Mouse (Mus musculus): ENCODE measurements around the gene Smim24. TPM values are rescaled to one million over a fixed set of nuclear protein-coding genes. Genes with fewer than 3 reads are reported as not detected.

Gene Smim24
- polyA plus RNA-seq, 1 experiment from 2014 or later, result 1.4 TPM

GRCm38 (mm10) chr10:81387716-81388115, 5.1 kb upstream of the Smim24 start:
- Histone ChIP-seq H3K4me2 (no peak overlapping the region), H3K4me1 (peaks cover 18% of the 10 kb centered on the region), H3K9me3 (no peaks in the 10 kb centered on the region), H3K27me3 (replicated peaks) (no peaks in the 10 kb centered on the region), H3K4me3 (no peak overlapping the region), H3K9ac (no peak overlapping the region), H3K27ac (no peak overlapping the region), H3K36me3 (replicated peaks) (peaks cover 10% of the 10 kb centered on the region; the same call in 1 of the 2 replicates)
- no peak for ATAC-seq (replicated peaks)
- WGBS, result 94% methylated on average over 20 of the region's 20 CpGs

GRCm38 (mm10) chr10:81388505-81389055, 4.3 kb upstream of the Smim24 start, which contains the start of gene Gm48552:
Gene Gm48552, plus strand, starts transcription at chr10:81389005.
- ATAC-seq (replicated peaks), result no peak
- WGBS, result 82% methylated on average over 5 of the region's 5 CpGs
- Histone ChIP-seq H3K27ac (no peak within 1 kb of the TSS), H3K36me3 (replicated peaks) (peaks cover 10% of the 10 kb centered on the region; the same call in 1 of the 2 replicates), H3K4me3 (no peak within 1 kb of the TSS), H3K4me2 (no peak within 1 kb of the TSS), H3K27me3 (replicated peaks) (no peaks in the 10 kb centered on the region), H3K4me1 (peaks cover 26% of the 10 kb centered on the region), H3K9me3 (no peaks in the 10 kb centered on the region), H3K9ac (no peak within 1 kb of the TSS)

GRCm38 (mm10) chr10:81389373-81389772, 3.5 kb upstream of the Smim24 start:
- H3K4me1 ChIP-seq, result peaks cover 28% of the 10 kb centered on the region
- no peak overlapping the region for H3K27ac ChIP-seq
- H3K9ac ChIP-seq, result no peak overlapping the region
- H3K9me3 ChIP-seq, result no peaks in the 10 kb centered on the region
- 45% methylated on average over 3 of the region's 3 CpGs for WGBS
- no peak overlapping the region for H3K4me2 ChIP-seq
- H3K36me3 ChIP-seq (replicated peaks), result peaks cover 10% of the 10 kb centered on the region; the same call in 1 of the 2 replicates
- no peak overlapping the region for H3K4me3 ChIP-seq
- no peaks in the 10 kb centered on the region for H3K27me3 ChIP-seq (replicated peaks)
- no peak for ATAC-seq (replicated peaks)

GRCm38 (mm10) chr10:81389801-81390677, 2.8 kb upstream of the Smim24 start:
- Histone ChIP-seq H3K27me3 (replicated peaks) (no peaks in the 10 kb centered on the region), H3K27ac (no peak overlapping the region), H3K4me1 (peaks cover 26% of the 10 kb centered on the region), H3K9ac (no peak overlapping the region), H3K9me3 (no peaks in the 10 kb centered on the region), H3K36me3 (replicated peaks) (peaks cover 10% of the 10 kb centered on the region; the same call in 1 of the 2 replicates), H3K4me2 (no peak overlapping the region), H3K4me3 (no peak overlapping the region)
- ATAC-seq (replicated peaks), result peak; percentile 27; the same call in 1 of the 2 replicates
- 55% methylated on average over 23 of the region's 23 CpGs for WGBS

GRCm38 (mm10) chr10:81390678-81390965, 2.2 kb upstream of the Smim24 start:
- Histone ChIP-seq H3K36me3 (replicated peaks) (peaks cover 10% of the 10 kb centered on the region; the same call in 1 of the 2 replicates), H3K9ac (no peak overlapping the region), H3K27me3 (replicated peaks) (no peaks in the 10 kb centered on the region), H3K9me3 (no peaks in the 10 kb centered on the region), H3K4me1 (peaks cover 20% of the 10 kb centered on the region), H3K27ac (no peak overlapping the region), H3K4me2 (no peak overlapping the region), H3K4me3 (no peak overlapping the region)
- ATAC-seq (replicated peaks), result no peak
- WGBS, result 93% methylated on average over 13 of the region's 13 CpGs

GRCm38 (mm10) chr10:81392270-81392669, 581 bp upstream of the Smim24 start:
- Histone ChIP-seq H3K4me3 (no peak overlapping the region), H3K9me3 (no peaks in the 10 kb centered on the region), H3K36me3 (replicated peaks) (peaks cover 8% of the 10 kb centered on the region; the same call in 1 of the 2 replicates), H3K27ac (no peak overlapping the region), H3K27me3 (replicated peaks) (no peaks in the 10 kb centered on the region), H3K9ac (no peak overlapping the region), H3K4me2 (no peak overlapping the region), H3K4me1 (peaks cover 23% of the 10 kb centered on the region)
- ATAC-seq (replicated peaks), result no peak
- WGBS, result 86% methylated on average over 6 of the region's 6 CpGs

GRCm38 (mm10) chr10:81393456-81394063, 709 bp downstream of the Smim24 start:
- ATAC-seq (replicated peaks), result no peak
- Histone ChIP-seq H3K27me3 (replicated peaks) (no peaks in the 10 kb centered on the region), H3K27ac (no peak overlapping the region), H3K4me2 (peak overlapping the region; percentile 36), H3K9me3 (no peaks in the 10 kb centered on the region), H3K9ac (no peak overlapping the region), H3K36me3 (replicated peaks) (no peaks in the 10 kb centered on the region; the same call in 1 of the 2 replicates), H3K4me1 (peaks cover 23% of the 10 kb centered on the region), H3K4me3 (peak overlapping the region; percentile 15; the same call in 1 of the 2 replicates)
- WGBS, result 7% methylated on average over 19 of the region's 19 CpGs

GRCm38 (mm10) chr10:81395127-81395526, 2.3 kb downstream of the Smim24 start:
- no peak overlapping the region for H3K4me3 ChIP-seq
- no peak overlapping the region for H3K27ac ChIP-seq
- H3K9ac ChIP-seq, result no peak overlapping the region
- ATAC-seq (replicated peaks), result no peak
- H3K4me2 ChIP-seq, result no peak overlapping the region
- H3K9me3 ChIP-seq, result no peaks in the 10 kb centered on the region
- no peaks in the 10 kb centered on the region for H3K27me3 ChIP-seq (replicated peaks)
- H3K36me3 ChIP-seq (replicated peaks), result no peaks in the 10 kb centered on the region
- 17% methylated on average over 5 of the region's 5 CpGs for whole genome bisulfite sequencing
- H3K4me1 ChIP-seq, result peaks cover 20% of the 10 kb centered on the region

GRCm38 (mm10) chr10:81395865-81396264, 3.0 kb downstream of the Smim24 start:
- Histone ChIP-seq H3K4me2 (no peak overlapping the region), H3K9ac (no peak overlapping the region; the same call in 1 of the 2 replicates), H3K4me3 (no peak overlapping the region), H3K9me3 (no peaks in the 10 kb centered on the region), H3K36me3 (replicated peaks) (no peaks in the 10 kb centered on the region), H3K27me3 (replicated peaks) (no peaks in the 10 kb centered on the region), H3K27ac (no peak overlapping the region), H3K4me1 (peaks cover 25% of the 10 kb centered on the region)
- ATAC-seq (replicated peaks), result no peak
- 82% methylated on average over 4 of the region's 4 CpGs for WGBS

GRCm38 (mm10) chr10:81396749-81397148, 3.9 kb downstream of the Smim24 start:
- Histone ChIP-seq H3K4me3 (no peak overlapping the region), H3K4me2 (no peak overlapping the region), H3K9ac (no peak overlapping the region), H3K27ac (peak overlapping the region; percentile 3; the same call in 1 of the 2 replicates), H3K9me3 (no peaks in the 10 kb centered on the region), H3K27me3 (replicated peaks) (no peaks in the 10 kb centered on the region), H3K36me3 (replicated peaks) (no peaks in the 10 kb centered on the region), H3K4me1 (peaks cover 33% of the 10 kb centered on the region)
- no peak for ATAC-seq (replicated peaks)
- 59% methylated on average over 5 of the region's 5 CpGs for WGBS

- Histone ChIP-seq H3K9me3 (no peaks in the 10 kb centered on the region), H3K4me3 (no peak overlapping the region), H3K4me2 (no peak overlapping the region), H3K36me3 (replicated peaks) (no peaks in the 10 kb centered on the region), H3K9ac (no peak overlapping the region), H3K27me3 (replicated peaks) (no peaks in the 10 kb centered on the region), H3K4me1 (peaks cover 44% of the 10 kb centered on the region), H3K27ac (no peak overlapping the region)
- WGBS, result 71% methylated on average over 5 of the region's 5 CpGs
- ATAC-seq (replicated peaks), result no peak
Measured at GRCm38 (mm10) chr10:81399296-81399695, 6.4 kb downstream of the Smim24 start.

GRCm38 (mm10) chr10:81399798-81400308, 7.0 kb downstream of the Smim24 start:
- 77% methylated on average over 18 of the region's 18 CpGs for WGBS
- H3K27me3 ChIP-seq (replicated peaks), result 0 out of 2 replicates have a peak, but pooled peaks cover 3% of the 10 kb centered on the region
- no peak overlapping the region for H3K4me2 ChIP-seq
- H3K9me3 ChIP-seq, result no peaks in the 10 kb centered on the region
- H3K9ac ChIP-seq, result no peak overlapping the region
- peaks cover 3% of the 10 kb centered on the region; the same call in 1 of the 2 replicates for H3K36me3 ChIP-seq (replicated peaks)
- H3K4me1 ChIP-seq, result peaks cover 44% of the 10 kb centered on the region
- no peak overlapping the region for H3K27ac ChIP-seq
- H3K4me3 ChIP-seq, result no peak overlapping the region
- ATAC-seq (replicated peaks), result no peak
